Comparison of ENCODE assay signal across 1 mouse cellular context in genomic region chr17:34849722-34850516, GRCm38 (mm10).
TF ChIP-seq lines count a peak whose summit lies in the region.

Gene Skiv2l (minus strand): TSS chr17:34850210.
Gene Nelfe (plus strand): TSS chr17:34850391.

TF ChIP-seq in CH12.LX, 34 proteins besides CTCF, POLR2A, EP300 and RAD21 (continued from another document):
- TF ChIP-seq MXI1 (IDR thresholded peaks at IDR 0.05; ENCODE audit: low read depth, low read length) (peak; percentile 96), ZMIZ1 (IDR thresholded peaks at IDR 0.05; ENCODE audit: low read depth, low read length) (peak; percentile 53; the same call in 1 of the 2 replicates), KAT2A (IDR thresholded peaks at IDR 0.05; ENCODE audit: insufficient replicate concordance, low read length) (peak; percentile 91; the same call in 1 of the 2 replicates), MYC (IDR thresholded peaks at IDR 0.05; ENCODE audit: low read depth, low read length) (no peak; the same call in 1 of the 2 replicates), HCFC1 (IDR thresholded peaks at IDR 0.05; ENCODE audit: low read depth, low read length) (peak; percentile 93), ZNF384 (IDR thresholded peaks at IDR 0.05; ENCODE audit: low read depth, low read length) (no peak), USF2 (conservative IDR thresholded peaks at IDR 0.05; ENCODE audit: low read depth, low read length) (no peak)
